Mouse (Mus musculus) lung, embryonic 16.5 days (tissue): ENCODE measurements around the gene Gm28308. TPM values are rescaled to one million over a fixed set of nuclear protein-coding genes. Genes with fewer than 3 reads are reported as not detected.

ENCODE experiments used
- ATAC-seq: fragments of 200-750 bp; cut with Nextera tagmentation; 2 replicates; pipeline ENCODE4 v1.8.0; 2017; ENCODE audit warnings: low read depth, mild to moderate bottlenecking, moderate library complexity
- H3K27ac ChIP-seq: fragments of 300-500 bp; sonication (generic); 2 replicates; pipeline ENCODE4 v1.5.1; 2014; ENCODE audit warnings: mild to moderate bottlenecking, control low read depth, low read length
- H3K27me3 ChIP-seq: fragments of 300-500 bp; sonication (generic); 2 replicates; pipeline ENCODE4 v1.6.1; 2014; ENCODE audit warnings: low read depth, low read length, mixed read lengths; ENCODE audit not compliant: control insufficient read depth, insufficient read depth
- H3K36me3 ChIP-seq: fragments of 300-500 bp; sonication (generic); 2 replicates; pipeline ENCODE4 v1.6.1; 2014; ENCODE audit warnings: low read length; ENCODE audit not compliant: control insufficient read depth, insufficient read depth
- H3K4me1 ChIP-seq: fragments of 300-500 bp; sonication (generic); replicated peaks from 2 replicates; pipeline ENCODE4 v1.6.1; 2014; ENCODE audit warnings: low read length, mixed read lengths; ENCODE audit not compliant: control insufficient read depth, insufficient read depth
- H3K4me2 ChIP-seq: fragments of 300-500 bp; sonication (generic); 2 replicates; pipeline ENCODE4 v1.6.1; 2014; ENCODE audit warnings: low read depth, low read length, control low read depth
- H3K4me3 ChIP-seq: fragments of 300-500 bp; sonication (generic); 2 replicates; pipeline ENCODE4 v1.5.1; 2014; ENCODE audit warnings: mild to moderate bottlenecking, low read length, control low read depth
- H3K9ac ChIP-seq: fragments of 300-500 bp; sonication (generic); 2 replicates; pipeline ENCODE4 v1.6.1; 2014; ENCODE audit warnings: low read length, control low read depth
- H3K9me3 ChIP-seq: fragments of 300-500 bp; sonication (generic); 2 replicates; pipeline ENCODE4 v1.6.1; 2016; ENCODE audit warnings: low read length; ENCODE audit not compliant: control insufficient read depth
- WGBS: fragments of 180-500 bp; shearing (Covaris S2); extraction: QIAGEN DNeasy Blood & Tissue Kit; methylation state at CpG from one replicate; pipeline ENCODE4 v1.1.7; 2014; 5-methylcytosine and 5-hydroxymethylcytosine counted together
- polyA plus RNA-seq: library from polyadenylated mRNA; unstranded; fragments of >200 nt; fragmentation: Nextera tagmentation; extraction: Ambion mirVana; gene quantifications from 2 replicates; pipeline ENCODE4 v1.2.1, GENCODE M21; 2015

Gene Gm28308
- polyA plus RNA-seq, 1 experiment from 2014 or later, result not detected

DNA sequence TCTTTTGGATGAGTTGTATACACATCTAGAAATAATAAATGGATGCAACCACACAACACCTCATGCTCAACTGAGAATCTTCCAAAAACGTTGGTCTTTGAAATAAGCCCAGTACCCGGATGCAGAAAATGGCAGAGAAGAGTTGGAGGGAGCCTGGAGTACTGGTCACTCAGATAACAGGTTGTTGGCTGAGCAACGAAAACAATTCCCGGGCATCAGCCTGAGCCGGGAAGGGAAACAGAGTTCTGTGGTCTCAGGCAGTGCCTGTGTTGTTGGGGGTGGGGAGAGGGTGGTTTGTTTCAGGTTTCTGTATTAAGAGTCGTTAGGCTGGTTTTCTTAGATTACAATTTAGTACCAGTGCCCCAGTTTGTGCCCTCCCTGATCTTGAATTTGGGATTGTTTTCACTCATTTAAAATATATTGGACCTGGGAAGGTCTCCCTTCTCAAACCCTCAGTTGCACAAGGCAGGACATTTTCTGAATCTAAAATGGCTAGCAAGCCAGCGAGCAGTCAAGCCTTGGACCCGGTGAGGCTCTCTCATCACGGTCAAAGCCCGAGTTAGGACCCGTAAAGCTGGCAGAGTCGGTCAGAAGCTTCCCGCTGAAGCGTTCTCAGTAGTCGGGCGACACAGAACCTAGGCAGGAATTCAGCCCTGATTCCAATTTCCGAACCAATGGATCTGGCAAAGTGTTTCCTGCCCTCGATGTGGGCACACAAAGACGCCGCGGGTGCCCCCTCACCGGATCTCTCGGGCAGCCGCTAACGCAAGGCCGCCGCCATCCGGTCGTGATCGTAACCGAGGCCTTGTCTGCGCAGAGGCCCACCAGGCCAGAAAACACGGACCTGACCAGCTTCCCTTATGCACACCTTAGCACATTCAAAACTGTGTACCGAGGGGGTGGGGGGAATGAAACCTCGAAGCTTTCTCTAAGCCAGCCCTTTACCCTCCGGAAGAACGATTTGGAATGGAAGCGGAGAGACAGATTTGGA, 15.6 kb upstream of the Gm28308 start:
- Histone ChIP-seq H3K4me2 (no peak overlapping the region), H3K9ac (no peak overlapping the region), H3K27ac (no peak overlapping the region), H3K36me3 (no peaks in the 10 kb centered on the region), H3K9me3 (no peaks in the 10 kb centered on the region), H3K27me3 (peaks cover 91% of the 10 kb centered on the region), H3K4me1 (peaks cover 10% of the 10 kb centered on the region), H3K4me3 (no peak overlapping the region)
- ATAC-seq, result no peak
- 2% methylated on average over 38 of the region's 38 CpGs for whole genome bisulfite sequencing

DNA sequence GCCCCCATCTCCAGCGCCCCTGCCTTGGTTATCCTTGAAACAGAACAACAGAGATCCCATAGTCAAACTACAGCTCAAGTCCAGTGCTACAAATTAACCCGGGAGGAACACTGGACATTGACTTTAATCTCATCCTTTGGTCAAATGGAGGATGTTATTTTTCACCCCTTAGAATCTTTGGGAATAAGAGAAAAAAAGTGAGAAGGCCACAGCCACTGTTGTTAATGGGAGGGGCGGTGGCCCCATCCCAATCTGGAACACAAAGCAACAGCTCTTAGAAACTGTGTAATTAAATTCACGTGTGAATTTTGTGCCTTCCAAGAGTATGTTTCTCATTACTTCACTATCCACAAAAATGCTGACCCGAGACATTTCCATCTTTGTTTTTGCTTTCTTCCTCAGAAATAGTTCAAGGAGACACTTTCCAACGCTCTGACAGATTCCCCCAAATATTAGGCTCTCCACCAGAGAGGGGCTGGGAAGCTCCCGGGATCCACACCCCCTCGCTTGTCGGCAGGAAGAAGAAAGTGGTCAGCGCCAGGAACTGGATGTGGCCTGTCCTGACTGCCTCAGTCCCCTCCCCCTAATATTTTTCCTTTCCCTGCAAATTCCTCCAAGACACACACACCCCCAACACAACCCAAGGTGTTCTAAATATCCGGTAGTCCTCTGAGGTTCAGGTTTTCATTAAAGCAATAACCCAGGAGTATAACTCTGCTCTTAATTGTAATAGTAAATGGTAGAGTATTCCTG, 14.5 kb upstream of the Gm28308 start:
- Histone ChIP-seq H3K4me1 (peaks cover 10% of the 10 kb centered on the region), H3K27me3 (peaks cover 92% of the 10 kb centered on the region), H3K4me3 (no peak overlapping the region), H3K27ac (no peak overlapping the region), H3K4me2 (no peak overlapping the region), H3K9me3 (no peaks in the 10 kb centered on the region), H3K9ac (no peak overlapping the region), H3K36me3 (no peaks in the 10 kb centered on the region)
- 5% methylated on average over 11 of the region's 11 CpGs for WGBS
- ATAC-seq, result no peak

DNA sequence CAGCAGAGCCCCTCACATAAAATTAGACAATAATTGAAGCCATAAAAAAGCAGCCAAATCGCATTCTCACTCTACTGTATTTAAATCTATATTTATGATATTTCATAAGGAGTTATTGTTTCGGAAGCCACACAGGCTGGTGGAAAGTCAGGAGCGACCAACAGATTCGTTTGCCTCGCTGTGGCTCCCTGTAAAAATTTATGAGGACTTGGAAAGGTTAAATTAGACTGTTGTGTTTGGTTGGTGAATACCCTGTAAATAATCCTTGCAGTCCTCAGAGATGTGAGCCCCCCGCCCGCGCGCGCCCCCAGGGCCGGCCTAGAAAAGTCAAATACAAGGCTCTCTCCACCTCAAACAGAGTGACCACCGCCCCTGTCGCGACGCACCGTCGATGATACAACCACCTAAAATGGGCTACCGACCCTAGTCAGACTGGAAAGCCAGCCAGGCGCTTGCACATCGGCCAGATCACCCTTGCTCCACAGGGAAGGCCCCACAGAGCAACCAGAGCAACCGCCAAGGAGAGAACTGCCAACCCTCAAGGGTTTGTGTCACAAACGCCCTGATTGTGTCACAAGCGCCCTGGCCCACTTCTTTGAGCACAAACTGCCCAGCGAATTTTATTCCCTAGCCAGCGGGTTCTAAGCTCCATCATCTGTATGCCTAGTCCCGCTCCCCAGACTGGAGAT, 13.6 kb upstream of the Gm28308 start:
- Histone ChIP-seq H3K4me1 (peaks cover 10% of the 10 kb centered on the region), H3K9me3 (no peaks in the 10 kb centered on the region), H3K27me3 (peaks cover 92% of the 10 kb centered on the region), H3K4me2 (no peak overlapping the region), H3K36me3 (no peaks in the 10 kb centered on the region), H3K9ac (no peak overlapping the region), H3K4me3 (no peak overlapping the region), H3K27ac (no peak overlapping the region)
- ATAC-seq, result no peak
- 3% methylated on average over 26 of the region's 26 CpGs for WGBS

DNA sequence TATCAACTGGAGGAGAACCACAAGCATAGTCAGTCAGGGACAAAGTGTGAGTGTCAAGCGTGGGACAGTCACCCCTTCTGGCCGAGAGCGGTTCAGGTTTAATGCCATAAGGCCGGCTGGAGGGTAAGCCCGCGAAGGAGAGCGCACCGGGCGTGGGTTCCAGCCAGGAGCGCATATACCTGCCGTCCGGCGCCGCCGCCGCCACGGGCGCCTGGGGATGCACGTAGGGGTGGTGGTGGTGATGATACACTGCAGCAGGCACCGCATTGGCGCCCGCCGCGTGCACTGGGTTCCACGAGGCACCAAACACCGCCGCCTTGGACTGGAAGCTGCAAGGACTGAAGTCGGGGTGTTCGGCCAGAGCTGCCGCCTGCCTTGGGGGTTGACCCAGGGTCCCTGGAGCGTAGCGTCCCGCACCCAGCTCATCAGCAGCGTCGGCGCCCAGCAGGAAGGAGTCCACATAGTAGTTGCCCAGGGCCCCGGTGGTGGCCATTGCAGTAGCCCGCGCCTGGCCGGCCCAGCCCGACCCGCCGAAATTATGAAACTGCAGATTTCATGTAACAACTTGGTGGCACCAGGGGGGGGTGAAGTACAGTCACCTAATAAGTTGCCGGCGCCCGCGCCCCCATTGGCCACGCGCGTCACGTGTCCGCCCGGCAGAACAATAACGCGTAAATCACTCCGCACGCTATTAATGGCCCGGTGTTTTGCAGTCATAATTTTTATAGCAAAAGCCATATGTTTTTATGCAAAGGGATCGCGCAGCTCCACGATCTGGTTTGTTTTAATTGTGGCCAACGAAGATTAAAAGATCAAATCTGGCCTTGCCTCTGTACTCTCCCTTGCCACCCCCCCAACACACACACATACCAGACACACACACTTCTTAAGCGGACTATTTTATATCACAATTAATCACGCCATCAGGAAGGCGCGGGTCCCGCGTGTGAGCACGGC, 12.8 kb upstream of the Gm28308 start:
- Histone ChIP-seq H3K4me3 (peak overlapping the region; percentile 19), H3K27ac (no peak overlapping the region), H3K9ac (no peak overlapping the region), H3K9me3 (no peaks in the 10 kb centered on the region), H3K4me1 (peaks cover 10% of the 10 kb centered on the region), H3K27me3 (peaks cover 95% of the 10 kb centered on the region), H3K36me3 (no peaks in the 10 kb centered on the region), H3K4me2 (peak overlapping the region; percentile 32)
- 3% methylated on average over 69 of the region's 69 CpGs for WGBS
- ATAC-seq, result no peak

DNA sequence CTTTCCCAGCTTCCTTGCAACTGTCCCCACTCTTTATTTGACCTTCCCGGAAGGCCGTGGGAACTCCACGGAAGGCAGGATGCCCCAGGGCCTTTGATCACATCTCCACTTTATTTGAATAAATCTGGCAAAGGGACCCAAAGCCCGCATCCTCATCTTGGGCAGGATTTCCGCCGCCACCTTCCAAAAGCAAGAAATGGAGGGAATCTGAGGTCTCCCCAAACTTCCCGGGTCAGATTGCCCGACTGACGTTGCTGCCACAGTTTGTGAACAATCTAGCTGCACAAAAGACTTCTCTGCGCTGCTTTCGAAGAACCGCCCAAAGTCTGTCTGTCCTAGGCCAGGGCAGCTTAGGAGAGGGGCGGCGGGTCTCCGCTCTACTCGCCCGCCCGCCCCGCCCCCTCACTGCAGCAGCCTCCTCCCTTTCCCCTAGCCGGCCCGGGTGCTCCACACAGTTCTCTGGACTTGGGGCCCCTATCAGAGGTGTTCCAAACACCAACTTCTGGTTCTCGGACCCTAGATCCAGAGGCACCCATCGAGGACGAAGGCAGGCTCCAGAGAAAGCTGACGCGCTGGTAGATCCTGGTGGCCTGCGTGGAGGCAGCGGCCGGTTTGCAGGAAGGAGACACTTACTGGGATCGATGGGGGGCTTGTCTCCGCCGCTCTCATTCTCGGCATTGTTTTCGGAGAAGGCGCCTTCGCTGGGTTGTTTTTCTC, 11.9 kb upstream of the Gm28308 start:
- Histone ChIP-seq H3K27ac (no peak overlapping the region), H3K9me3 (no peaks in the 10 kb centered on the region), H3K4me2 (no peak overlapping the region), H3K9ac (no peak overlapping the region), H3K4me3 (peak overlapping the region; percentile 19; the same call in 1 of the 2 replicates), H3K27me3 (peaks cover 92% of the 10 kb centered on the region), H3K36me3 (no peaks in the 10 kb centered on the region), H3K4me1 (peaks cover 7% of the 10 kb centered on the region)
- ATAC-seq, result no peak
- 2% methylated on average over 36 of the region's 36 CpGs for WGBS

DNA sequence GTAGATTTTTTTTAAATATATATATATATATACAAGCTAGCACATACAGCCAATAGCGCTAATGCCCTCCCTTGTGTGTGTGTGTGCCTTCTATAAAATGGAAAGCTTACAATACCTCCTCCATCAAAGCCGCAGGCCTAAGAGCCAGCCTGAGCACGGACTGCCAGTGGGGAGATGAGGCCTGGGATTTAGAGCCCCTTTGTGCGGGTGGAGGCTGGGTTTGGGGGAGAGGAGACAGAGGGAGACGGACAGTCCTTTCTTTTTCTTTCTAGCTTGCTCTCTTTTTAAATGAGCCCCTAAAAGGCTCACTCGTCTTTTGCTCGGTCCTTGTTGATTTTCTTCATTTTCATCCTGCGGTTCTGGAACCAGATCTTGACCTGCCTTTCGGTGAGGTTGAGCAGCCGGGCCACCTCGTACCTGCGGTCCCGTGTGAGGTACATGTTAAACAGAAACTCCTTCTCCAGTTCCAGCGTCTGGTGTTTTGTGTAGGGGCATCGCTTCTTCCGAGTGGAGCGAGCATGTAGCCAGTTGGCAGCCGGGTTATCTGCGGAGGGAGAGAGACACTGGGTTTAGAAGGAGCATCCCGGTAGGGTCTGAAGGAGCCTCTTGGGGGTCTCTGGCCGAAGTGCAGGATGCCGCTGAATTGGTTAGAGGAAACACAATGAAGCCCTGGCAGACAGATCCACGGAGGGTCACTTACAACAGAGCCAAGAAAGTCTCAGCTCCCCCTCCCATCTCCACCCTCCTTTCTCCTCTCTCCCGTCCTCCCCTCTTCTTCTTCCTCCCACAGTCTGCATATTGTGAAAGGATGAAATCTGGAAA, 11.0 kb upstream of the Gm28308 start:
- Histone ChIP-seq H3K9me3 (no peaks in the 10 kb centered on the region), H3K9ac (no peak overlapping the region), H3K36me3 (no peaks in the 10 kb centered on the region), H3K27ac (no peak overlapping the region), H3K4me3 (no peak overlapping the region), H3K4me1 (peaks cover 7% of the 10 kb centered on the region), H3K27me3 (peaks cover 92% of the 10 kb centered on the region), H3K4me2 (no peak overlapping the region)
- no peak for ATAC-seq
- WGBS, result 17% methylated on average over 24 of the region's 24 CpGs

DNA sequence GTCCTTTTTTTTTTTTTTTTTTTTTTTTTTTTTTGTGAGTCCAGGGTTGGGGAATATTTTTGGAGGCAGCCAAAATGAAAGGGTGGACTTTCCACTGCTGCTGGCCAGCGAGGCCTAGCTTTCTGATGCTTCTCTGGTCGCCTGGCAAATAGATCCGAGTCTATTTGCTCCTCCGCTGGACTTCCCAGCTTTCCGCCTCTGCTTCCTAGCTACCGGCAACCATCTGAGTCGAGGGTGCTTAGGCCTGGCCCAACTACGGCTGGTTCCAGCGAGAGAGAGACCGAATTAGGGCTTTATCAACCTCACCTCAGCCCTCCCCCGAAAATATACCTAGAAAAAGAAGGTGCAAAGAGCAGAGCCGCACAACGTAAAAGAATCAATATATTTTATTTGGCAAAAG, 9.6 kb upstream of the Gm28308 start:
- Histone ChIP-seq H3K9ac (no peak overlapping the region), H3K27me3 (peaks cover 95% of the 10 kb centered on the region), H3K4me2 (no peak overlapping the region), H3K27ac (no peak overlapping the region), H3K9me3 (no peaks in the 10 kb centered on the region), H3K36me3 (no peaks in the 10 kb centered on the region), H3K4me3 (no peak overlapping the region), H3K4me1 (peaks cover 8% of the 10 kb centered on the region)
- 42% methylated on average over 13 of the region's 13 CpGs for WGBS
- no peak for ATAC-seq
